Mouse (Mus musculus) embryonic fibroblast, embryonic 13.5 days (primary cell): Measurements from ENCODE around the gene Cald1. TPM values are rescaled to one million over a fixed set of nuclear protein-coding genes. Genes with fewer than 3 reads are reported as not detected.

Experiments used
- H3K27ac ChIP-seq: 2 replicates; pipeline ENCODE4 v1.5.1; 2012; ENCODE audit warnings: low read length, control low read depth, inconsistent platforms; ENCODE audit not compliant: insufficient read depth
- H3K4me1 ChIP-seq: 2 replicates; pipeline ENCODE4 v1.6.1; 2011; ENCODE audit warnings: low read length; ENCODE audit not compliant: control insufficient read depth, insufficient read depth
- H3K4me3 ChIP-seq: 2 replicates; pipeline ENCODE4 v1.5.1; 2011; ENCODE audit warnings: mild to moderate bottlenecking, control low read depth, low read length; ENCODE audit not compliant: insufficient read depth
- CTCF ChIP-seq: IDR thresholded peaks from 2 replicates; pipeline ENCODE4 v1.5.1; 2011; ENCODE audit warnings: mild to moderate bottlenecking, control low read depth, low read length, moderate library complexity, borderline replicate concordance; ENCODE audit not compliant: insufficient read depth
- POLR2A ChIP-seq: IDR thresholded peaks from 2 replicates; pipeline ENCODE4 v1.6.1; 2011; ENCODE audit warnings: low read depth, mild to moderate bottlenecking, control low read depth, low read length, moderate library complexity
- polyA plus RNA-seq: library from polyadenylated mRNA; stranded (reverse); fragments of >200 nt; gene quantifications from 2 replicates; pipeline ENCODE4 v1.2.4, GENCODE M21; 2011; ENCODE audit warnings: low read depth; ENCODE audit not compliant: missing spikeins, insufficient read length

The Cald1 gene
- polyA plus RNA-seq, 1 experiment: 1,420 TPM

GRCm38 (mm10) chr6:34609892-34610829 is 11.9 kb downstream of the Cald1 start:
- Histone ChIP-seq H3K4me3 (no peak overlapping the region), H3K27ac (peak overlapping the region; percentile 88), H3K4me1 (peaks cover 50% of the 10 kb centered on the region)
- TF ChIP-seq POLR2A: 0 out of 2 replicates have a peak, but pooled peaks have one; percentile 31
- TF ChIP-seq CTCF: no peak

GRCm38 (mm10) chr6:34613122-34613521 is 14.8 kb downstream of the Cald1 start:
- TF ChIP-seq CTCF: no peak
- Histone ChIP-seq H3K4me1 (peaks cover 42% of the 10 kb centered on the region), H3K4me3 (no peak overlapping the region), H3K27ac (peak overlapping the region; percentile 7; the same call in 1 of the 2 replicates)

GRCm38 (mm10) chr6:34615419-34615818 is 17.1 kb downstream of the Cald1 start:
- peak overlapping the region; percentile 14 for H3K27ac ChIP-seq
- H3K4me3 ChIP-seq: no peak overlapping the region
- TF ChIP-seq CTCF: no peak
- no peak for TF ChIP-seq POLR2A
- H3K4me1 ChIP-seq: peaks cover 39% of the 10 kb centered on the region

- Histone ChIP-seq H3K4me3 (no peak overlapping the region), H3K4me1 (peaks cover 27% of the 10 kb centered on the region), H3K27ac (peak overlapping the region; percentile 100)
- TF ChIP-seq CTCF: no peak
- TF ChIP-seq POLR2A: no peak
These were observed 21.2 kb downstream of the Cald1 start for GRCm38 (mm10) chr6:34619494-34619893.

- H3K4me1 ChIP-seq: peaks cover 23% of the 10 kb centered on the region
- TF ChIP-seq CTCF: no peak
- TF ChIP-seq POLR2A: no peak
- peak overlapping the region; percentile 100 for H3K27ac ChIP-seq
- no peak overlapping the region for H3K4me3 ChIP-seq
These were observed 21.9 kb downstream of the Cald1 start for GRCm38 (mm10) chr6:34620242-34620641.

- Histone ChIP-seq H3K4me1 (peaks cover 35% of the 10 kb centered on the region), H3K4me3 (no peak overlapping the region), H3K27ac (peak overlapping the region; percentile 94)
- TF ChIP-seq POLR2A (no peak), CTCF (no peak)
These were observed 24.6 kb downstream of the Cald1 start for GRCm38 (mm10) chr6:34622865-34623264.

- Histone ChIP-seq H3K4me1 (peaks cover 38% of the 10 kb centered on the region), H3K4me3 (no peak overlapping the region), H3K27ac (peak overlapping the region; percentile 94)
- no peak for TF ChIP-seq CTCF
- no peak for TF ChIP-seq POLR2A
These were observed 25.0 kb downstream of the Cald1 start for GRCm38 (mm10) chr6:34623290-34623689.

- peaks cover 38% of the 10 kb centered on the region for H3K4me1 ChIP-seq
- TF ChIP-seq CTCF (no peak), POLR2A (no peak)
- peak overlapping the region; percentile 94 for H3K27ac ChIP-seq
- H3K4me3 ChIP-seq: no peak overlapping the region
These were observed 26.2 kb downstream of the Cald1 start for GRCm38 (mm10) chr6:34624536-34624935.

GRCm38 (mm10) chr6:34626586-34627245 is 28.4 kb downstream of the Cald1 start:
- TF ChIP-seq POLR2A: no peak
- TF ChIP-seq CTCF: no peak
- Histone ChIP-seq H3K4me1 (peaks cover 35% of the 10 kb centered on the region), H3K4me3 (no peak overlapping the region), H3K27ac (peak overlapping the region; percentile 66)

GRCm38 (mm10) chr6:34628131-34628530 is 29.8 kb downstream of the Cald1 start:
- TF ChIP-seq POLR2A (no peak), CTCF (no peak)
- H3K27ac ChIP-seq: peak overlapping the region; percentile 64
- H3K4me3 ChIP-seq: no peak overlapping the region
- H3K4me1 ChIP-seq: peaks cover 31% of the 10 kb centered on the region
